Mouse (Mus musculus) lung, adult 2 months (tissue): Measurements from ENCODE around the gene Zfp687. TPM values are rescaled to one million over a fixed set of nuclear protein-coding genes. Genes with fewer than 3 reads are reported as not detected.

Experiments
- DNase-seq: peaks from one replicate; pipeline ENCODE4 v3.0.0; 2022
- H3K4me1 ChIP-seq: fragments of 200-500 bp; 2 replicates; pipeline ENCODE4 v1.6.1; 2011; ENCODE audit warnings: low read length; ENCODE audit not compliant: control insufficient read depth, insufficient read depth
- H3K4me3 ChIP-seq: fragments of 200-500 bp; replicated peaks from 2 replicates; pipeline ENCODE3; 2011; ENCODE audit warnings: low read depth, mild to moderate bottlenecking, control low read depth, low read length; ENCODE audit errors: extremely low read depth
- CTCF ChIP-seq: fragments of 200-500 bp; IDR thresholded peaks from 2 replicates; pipeline ENCODE4 v1.5.1; 2011; ENCODE audit warnings: mild to moderate bottlenecking, low read length, control low read depth; ENCODE audit not compliant: insufficient read depth
- POLR2A ChIP-seq: fragments of 200-500 bp; IDR thresholded peaks from 2 replicates; pipeline ENCODE4 v1.6.1; 2011; ENCODE audit warnings: low read depth, mild to moderate bottlenecking, control low read depth, low read length, borderline replicate concordance; ENCODE audit errors: extremely low read depth
- WGBS: fragments of 180-500 bp; shearing (Covaris S2); methylation state at CpG from one replicate; pipeline ENCODE4 v1.1.7; 2018; 5-methylcytosine and 5-hydroxymethylcytosine counted together
- polyA plus RNA-seq: library from polyadenylated mRNA; depleted of rRNA; stranded (reverse); fragments of >200 nt; gene quantifications from 2 replicates; pipeline ENCODE4 v1.2.3, GENCODE M21; 2012

Gene Zfp687
- polyA plus RNA-seq, 1 experiment: 20.6 TPM

DNA sequence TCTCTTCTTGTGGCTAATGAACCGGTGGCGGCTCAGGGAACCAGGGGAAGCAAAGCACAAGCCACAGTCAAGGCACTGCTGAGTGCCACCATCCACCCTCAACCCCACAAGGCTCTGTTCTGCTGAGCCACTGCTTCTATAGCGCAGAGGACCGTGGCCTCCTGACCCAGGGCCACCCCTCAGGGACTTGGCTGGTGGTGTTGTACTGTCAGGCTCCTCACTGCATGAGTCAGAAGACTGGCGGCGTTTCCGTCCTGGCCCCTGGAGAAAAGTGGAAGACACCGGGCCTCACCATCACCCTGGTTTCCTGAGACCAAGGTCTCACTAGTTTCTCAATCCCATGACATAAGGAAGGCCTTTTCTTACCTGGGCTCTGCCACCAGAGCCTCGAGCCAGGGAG is 7.5 kb downstream of the Zfp687 start:
- Histone ChIP-seq H3K4me1 (no peaks in the 10 kb centered on the region), H3K4me3 (no peak overlapping the region)
- WGBS: 79% methylated on average over 9 of the region's 9 CpGs
- DNase-seq: no peak
- TF ChIP-seq CTCF (no peak), POLR2A (no peak)

DNA sequence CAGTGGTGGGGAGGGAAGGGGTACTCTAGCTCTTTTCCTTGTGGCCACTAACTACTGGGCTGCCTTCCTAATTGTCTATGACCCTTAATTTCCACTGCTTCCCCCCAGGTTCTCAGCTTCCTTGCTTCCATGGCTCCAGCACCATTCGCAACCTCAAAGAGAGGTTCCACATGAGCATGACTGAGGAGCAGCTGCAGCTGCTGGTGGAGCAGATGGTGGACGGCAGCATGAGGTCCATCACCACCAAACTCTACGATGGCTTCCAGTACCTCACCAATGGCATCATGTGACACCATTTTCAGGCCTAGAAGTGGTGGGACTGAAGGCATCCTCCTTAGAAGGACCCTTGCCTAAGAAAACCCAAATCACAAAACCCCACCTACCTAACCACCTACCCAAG is 9.6 kb downstream of the Zfp687 start:
- DNase-seq: no peak

GRCm38 (mm10) chr3:95003273-95003672 is 12.0 kb downstream of the Zfp687 start:
- DNase-seq: no peak
- Histone ChIP-seq H3K4me3 (no peak overlapping the region), H3K4me1 (no peaks in the 10 kb centered on the region)
- TF ChIP-seq POLR2A (no peak), CTCF (no peak)

More for the DNA sequence above, 9.6 kb downstream of the Zfp687 start:
- 88% methylated on average over 3 of the region's 3 CpGs for WGBS
- TF ChIP-seq CTCF (no peak), POLR2A (no peak)
- H3K4me1 ChIP-seq: no peaks in the 10 kb centered on the region
- no peak overlapping the region for H3K4me3 ChIP-seq

DNA sequence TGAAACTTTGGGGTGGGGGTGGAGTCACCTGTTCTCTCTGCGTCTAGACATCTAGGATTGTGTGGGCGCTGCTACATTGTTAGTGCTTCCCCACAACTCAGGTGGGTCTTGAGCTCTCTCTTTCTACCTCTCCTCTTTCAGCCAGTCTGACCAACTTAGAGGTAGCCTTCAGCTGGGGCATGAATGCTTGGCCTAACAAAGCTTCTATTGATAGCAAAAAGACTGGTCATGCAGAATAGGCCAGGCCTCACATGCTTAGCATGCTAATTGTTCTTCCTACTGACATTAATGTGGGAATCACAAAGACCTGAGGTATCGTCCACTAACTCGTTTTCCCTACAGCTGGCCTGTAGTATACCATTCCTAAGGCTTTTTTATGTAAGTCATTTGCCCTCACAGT is 12.7 kb downstream of the Zfp687 start:
- H3K4me1 ChIP-seq: no peaks in the 10 kb centered on the region
- 89% methylated on average over 4 of the region's 4 CpGs for WGBS
- no peak for TF ChIP-seq POLR2A
- DNase-seq: no peak
- H3K4me3 ChIP-seq: no peak overlapping the region

GRCm38 (mm10) chr3:94996946-94997345 is 18.3 kb downstream of the Zfp687 start:
- H3K4me1 ChIP-seq: no peaks in the 10 kb centered on the region
- WGBS: 28% methylated on average over 2 of the region's 2 CpGs
- peak; percentile 82 for DNase-seq
- no peak overlapping the region for H3K4me3 ChIP-seq
- peak; percentile 68 for TF ChIP-seq CTCF
- no peak for TF ChIP-seq POLR2A

GRCm38 (mm10) chr3:94989159-94989761 is 26.0 kb downstream of the Zfp687 start:
- peak; percentile 19 for DNase-seq
- no peak overlapping the region for H3K4me3 ChIP-seq
- TF ChIP-seq CTCF (no peak), POLR2A (no peak)
- H3K4me1 ChIP-seq: peaks cover 8% of the 10 kb centered on the region; the same call in 1 of the 2 replicates
- WGBS: 35% methylated on average over 9 of the region's 9 CpGs

DNA sequence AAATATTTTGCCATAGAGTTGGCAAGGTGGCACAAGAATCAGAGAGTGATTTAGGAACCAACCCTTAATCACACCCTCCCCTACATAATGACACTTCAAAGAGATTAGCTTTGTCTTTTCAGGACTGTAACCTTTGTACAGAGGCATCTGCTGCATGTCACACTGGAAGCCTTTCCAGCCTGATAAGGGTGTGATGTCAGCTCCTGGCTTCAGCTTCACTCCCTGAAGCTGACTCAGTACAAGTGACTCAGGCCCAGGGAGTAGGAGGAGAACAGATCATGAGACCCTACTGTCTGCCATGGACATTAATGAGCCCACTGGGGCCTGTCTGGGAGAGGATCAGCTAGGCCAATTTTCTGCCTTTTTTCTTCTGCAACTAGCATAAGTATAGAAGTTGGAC is 27.7 kb downstream of the Zfp687 start:
- Histone ChIP-seq H3K4me3 (no peak overlapping the region), H3K4me1 (peaks cover 12% of the 10 kb centered on the region)
- TF ChIP-seq POLR2A (no peak), CTCF (no peak)
- DNase-seq: no peak

GRCm38 (mm10) chr3:94985513-94985912 is 29.7 kb downstream of the Zfp687 start:
- peaks cover 12% of the 10 kb centered on the region for H3K4me1 ChIP-seq
- DNase-seq: no peak
- WGBS: 86% methylated on average over 2 of the region's 2 CpGs
- H3K4me3 ChIP-seq: no peak overlapping the region
- TF ChIP-seq CTCF: no peak
- no peak for TF ChIP-seq POLR2A

DNA sequence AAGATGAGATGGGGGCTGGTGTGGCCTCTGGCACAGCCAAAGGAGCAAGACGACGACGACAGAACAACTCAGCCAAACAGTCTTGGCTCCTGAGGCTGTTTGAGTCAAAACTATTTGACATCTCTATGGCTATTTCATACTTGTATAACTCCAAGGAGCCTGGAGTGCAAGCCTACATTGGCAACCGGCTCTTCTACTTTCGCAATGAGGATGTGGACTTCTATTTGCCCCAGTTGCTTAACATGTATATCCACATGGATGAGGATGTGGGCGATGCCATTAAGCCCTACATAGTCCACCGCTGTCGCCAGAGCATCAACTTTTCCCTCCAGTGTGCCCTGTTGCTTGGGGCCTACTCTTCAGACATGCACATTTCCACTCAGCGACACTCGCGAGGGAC is 30.9 kb downstream of the Zfp687 start:
- TF ChIP-seq POLR2A (no peak), CTCF (no peak)
- 68% methylated on average over 11 of the region's 11 CpGs for WGBS
- peak; percentile 37 for DNase-seq
- peaks cover 10% of the 10 kb centered on the region for H3K4me1 ChIP-seq
- H3K4me3 ChIP-seq: no peak overlapping the region

- WGBS: 1% methylated on average over 55 of the region's 57 CpGs
- TF ChIP-seq POLR2A (peak; percentile 71; the same call in 1 of the 2 replicates), CTCF (no peak)
- DNase-seq: peak; percentile 89
- peaks cover 8% of the 10 kb centered on the region; the same call in 1 of the 2 replicates for H3K4me1 ChIP-seq
- H3K4me3 ChIP-seq: peak within 1 kb of the TSS; percentile 90
These were observed 40.5 kb downstream of the Zfp687 start, which contains the start of gene Pi4kb for GRCm38 (mm10) chr3:94974528-94975422. Gene Pi4kb, plus strand, starts transcription at chr3:94974731.
